Mouse (Mus musculus): ENCODE results near the gene Ces1b.

Ces1b gene

GRCm38 (mm10) chr8:93079887-93080286 lies at the start of gene Ces1b:
Ces1b (minus strand) TSS chr8:93080017.
- DNase-seq (ENCODE audit: low read depth, low spot score) = no peak

GRCm38 (mm10) chr8:93126476-93126875 lies 46.7 kb upstream of the Ces1b start:
- DNase-seq (ENCODE audit: low read depth, low spot score) = no peak

DNA sequence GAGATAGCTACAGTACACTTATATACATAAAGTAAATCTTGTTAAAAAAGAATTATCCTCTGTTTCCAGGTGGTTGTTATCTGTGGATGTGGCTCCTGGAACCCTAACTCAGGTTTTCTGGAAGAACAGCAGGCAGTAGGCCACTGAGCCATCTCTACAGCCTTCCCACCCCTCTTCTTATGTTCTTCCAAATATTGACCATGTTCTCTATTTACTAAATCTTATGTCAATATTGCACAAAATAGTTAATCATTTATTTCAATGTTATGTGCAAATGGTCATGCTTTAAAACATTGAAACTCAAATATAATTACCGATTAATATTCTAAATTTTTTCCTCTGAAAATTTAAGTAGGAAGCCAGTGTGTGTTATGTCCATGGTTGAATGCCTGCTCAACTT lies 42.2 kb upstream of the Ces1b start:
- no peak for DNase-seq (ENCODE audit: low read depth, low spot score)

DNA sequence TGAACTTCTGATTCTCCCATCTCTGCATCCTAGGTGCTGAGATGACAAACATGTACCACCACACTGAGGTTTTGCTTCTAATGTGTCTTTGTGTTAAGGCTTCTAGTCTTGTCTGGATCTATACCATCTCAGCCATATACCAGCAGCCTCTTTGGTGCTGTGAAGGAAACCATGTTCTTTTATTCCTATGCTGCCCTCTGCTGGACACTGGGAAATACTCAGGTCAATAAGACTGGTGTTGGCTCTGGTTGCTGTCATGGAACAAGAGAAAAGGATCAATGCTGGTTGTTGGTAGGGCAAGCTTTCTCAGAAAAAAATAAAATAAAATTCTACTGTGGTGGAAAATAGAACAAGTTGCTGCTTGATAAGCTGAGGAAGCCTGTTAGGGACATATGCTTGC lies 15.6 kb upstream of the Ces1b start:
- no peak for DNase-seq (ENCODE audit: low read depth, low spot score)

- no peak for DNase-seq (ENCODE audit: low read depth, low spot score)
Measured at GRCm38 (mm10) chr8:93091324-93091723, 11.5 kb upstream of the Ces1b start.

DNA sequence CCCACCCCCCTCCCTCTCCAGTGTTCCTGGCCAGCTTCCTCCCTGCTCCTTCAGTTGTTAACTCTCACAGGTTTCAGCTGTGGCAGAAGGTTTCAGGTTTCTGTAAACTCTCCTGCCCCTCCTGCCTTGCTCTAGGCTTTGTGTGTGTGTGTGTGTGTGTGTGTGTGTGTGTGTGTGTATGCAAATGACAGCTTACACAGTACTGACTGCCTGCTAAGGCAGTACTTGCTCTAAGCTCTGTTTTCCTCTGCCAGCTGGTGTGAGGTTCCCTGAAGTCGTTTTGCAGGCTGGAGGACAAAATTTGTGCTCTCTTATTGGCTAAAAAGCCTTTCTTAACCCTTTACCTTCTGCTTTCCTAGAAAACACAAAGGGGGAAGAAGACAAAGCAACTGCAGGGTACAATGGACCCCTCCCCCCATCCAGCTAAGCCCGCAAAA lies 8.9 kb upstream of the Ces1b start:
- no peak for DNase-seq (ENCODE audit: low read depth, low spot score)

- DNase-seq (ENCODE audit: low read depth, low spot score) = no peak
Measured at GRCm38 (mm10) chr8:93088193-93088592, 8.4 kb upstream of the Ces1b start.

DNA sequence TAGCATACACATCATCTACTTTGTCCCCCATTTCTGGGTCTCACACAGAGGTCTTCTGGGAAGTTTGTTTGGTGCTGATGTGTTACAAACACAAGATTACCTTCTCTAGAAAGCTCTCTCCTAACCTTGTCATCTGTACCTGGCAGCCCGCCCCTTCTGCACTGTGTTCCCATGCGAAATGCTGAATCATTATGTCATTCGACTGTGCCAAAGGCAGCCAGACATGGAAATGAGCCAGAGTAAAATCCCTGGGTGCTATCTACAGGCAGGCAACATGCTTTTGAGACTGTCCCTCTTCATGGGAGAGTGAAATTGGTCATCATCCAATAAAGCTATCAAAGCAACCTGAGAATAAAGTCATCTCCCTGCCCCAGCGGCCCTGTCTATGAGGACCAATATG lies 4.6 kb downstream of the Ces1b start:
- DNase-seq (ENCODE audit: low read depth, low spot score) = no peak

GRCm38 (mm10) chr8:93063416-93064117 lies 16.2 kb downstream of the Ces1b start:
- DNase-seq (ENCODE audit: low read depth, low spot score) = no peak

DNA sequence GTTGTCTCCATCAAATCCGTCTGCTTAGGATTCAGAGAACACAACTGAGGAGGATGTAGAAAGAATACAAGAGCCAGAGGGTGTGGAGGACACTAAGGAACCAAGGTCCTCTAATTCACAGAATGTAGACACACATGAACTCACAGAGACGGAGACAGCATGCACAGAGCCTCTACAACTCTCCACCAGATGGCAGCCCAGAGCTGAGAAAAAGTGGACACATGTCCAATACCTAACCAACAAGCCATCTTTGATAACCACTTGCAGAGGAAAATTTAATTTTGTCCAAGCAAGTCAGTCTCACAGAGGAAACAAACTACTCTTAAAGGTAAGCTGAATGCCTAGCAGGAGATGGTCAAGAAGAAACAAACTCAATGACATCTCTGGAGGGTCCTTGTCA lies 20.6 kb downstream of the Ces1b start:
- DNase-seq (ENCODE audit: low read depth, low spot score) = peak; percentile 16

GRCm38 (mm10) chr8:93055238-93055637 lies 24.6 kb downstream of the Ces1b start:
- no peak for DNase-seq (ENCODE audit: low read depth, low spot score)

- peak; percentile 21 for DNase-seq (ENCODE audit: low read depth, low spot score)
Measured at GRCm38 (mm10) chr8:93048510-93049416, 31.1 kb downstream of the Ces1b start.

DNA sequence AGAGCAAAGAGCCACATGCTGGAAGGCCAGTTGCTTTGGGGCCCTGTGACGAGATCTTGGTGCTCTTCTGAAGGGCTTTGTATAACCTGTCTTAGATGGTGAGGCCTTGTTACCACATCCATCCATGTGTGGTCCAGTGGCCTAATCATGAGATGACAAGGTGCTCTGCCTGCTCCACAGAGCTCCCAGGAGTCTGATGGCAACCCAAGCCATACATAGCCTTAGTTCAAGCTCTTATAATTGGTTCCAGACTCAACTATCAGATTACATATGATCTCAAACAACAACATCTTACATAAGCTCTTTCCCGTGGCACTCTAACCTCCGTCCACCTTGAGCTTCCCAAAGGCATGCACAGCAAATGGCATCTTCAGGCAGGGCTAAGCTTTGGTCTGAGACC lies 31.7 kb downstream of the Ces1b start, which contains the start of gene Ces1a:
TSS of gene Ces1a (minus strand) at position 101 of the 400 bp plus-strand sequence.
- DNase-seq (ENCODE audit: low read depth, low spot score) = no peak

DNA sequence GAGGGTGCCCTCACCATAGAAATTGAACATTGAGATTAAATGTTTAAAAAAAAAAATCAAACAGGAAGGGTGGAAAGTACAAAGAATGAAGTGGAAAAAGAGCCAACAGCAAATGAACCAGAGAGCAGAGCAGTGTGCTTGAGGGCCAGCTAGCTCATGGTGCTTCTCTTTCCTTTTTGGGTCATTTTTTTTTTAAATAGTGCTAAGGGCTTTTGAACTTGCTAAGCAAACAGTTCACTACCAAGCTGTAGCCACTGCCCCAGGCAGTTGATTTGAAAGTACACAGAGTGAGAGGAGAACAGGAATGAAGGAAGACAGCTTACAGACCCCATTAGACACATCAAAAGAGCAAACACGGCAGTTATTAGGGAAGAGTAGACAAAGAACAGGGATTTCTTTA lies 36.7 kb downstream of the Ces1b start:
- DNase-seq (ENCODE audit: low read depth, low spot score) = no peak

- peak; percentile 81 for DNase-seq (ENCODE audit: low read depth, low spot score)
Measured at GRCm38 (mm10) chr8:93040776-93041567, 38.8 kb downstream of the Ces1b start.

DNA sequence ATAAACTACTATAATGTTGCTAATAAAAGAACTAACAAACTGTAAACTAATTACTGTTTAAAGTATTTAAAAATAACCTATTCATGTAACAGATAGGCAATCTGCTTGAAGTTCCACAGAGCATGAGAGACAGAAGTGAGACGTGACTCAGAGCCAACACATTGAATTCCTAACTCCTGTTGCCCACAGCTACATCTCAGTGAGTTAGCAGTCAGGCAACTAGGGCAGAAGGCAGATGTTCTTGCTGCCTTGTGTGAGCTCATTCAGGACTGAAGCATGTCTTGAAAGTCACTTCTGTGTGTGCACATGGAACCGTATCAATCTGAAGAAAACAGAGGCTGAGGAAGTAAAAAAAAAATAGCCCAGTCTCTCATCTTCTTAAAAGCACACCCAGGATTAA lies 39.6 kb downstream of the Ces1b start:
- peak; percentile 27 for DNase-seq (ENCODE audit: low read depth, low spot score)

- DNase-seq (ENCODE audit: low read depth, low spot score) = no peak
Measured at GRCm38 (mm10) chr8:93038831-93039230, 41.0 kb downstream of the Ces1b start.

DNA sequence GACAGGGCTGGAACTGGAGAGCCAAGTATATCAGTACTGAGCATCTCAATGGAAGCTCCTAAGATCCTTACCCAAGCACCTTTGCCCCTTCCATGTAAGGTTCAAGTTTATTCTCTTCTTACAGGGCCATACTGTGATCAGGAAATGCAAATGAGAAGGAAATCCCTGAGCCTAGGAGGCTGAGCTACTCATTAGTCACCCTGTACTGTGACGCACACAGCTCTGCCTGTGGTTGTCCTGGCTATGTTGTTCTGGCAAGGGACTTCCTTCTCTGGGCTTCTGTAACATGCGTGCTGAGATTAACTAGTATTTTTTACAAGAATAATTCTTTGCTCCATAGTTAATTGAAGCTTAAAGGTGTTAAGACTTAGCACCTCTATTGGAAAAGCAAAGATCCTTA lies 49.2 kb downstream of the Ces1b start:
- no peak for DNase-seq (ENCODE audit: low read depth, low spot score)

DNA sequence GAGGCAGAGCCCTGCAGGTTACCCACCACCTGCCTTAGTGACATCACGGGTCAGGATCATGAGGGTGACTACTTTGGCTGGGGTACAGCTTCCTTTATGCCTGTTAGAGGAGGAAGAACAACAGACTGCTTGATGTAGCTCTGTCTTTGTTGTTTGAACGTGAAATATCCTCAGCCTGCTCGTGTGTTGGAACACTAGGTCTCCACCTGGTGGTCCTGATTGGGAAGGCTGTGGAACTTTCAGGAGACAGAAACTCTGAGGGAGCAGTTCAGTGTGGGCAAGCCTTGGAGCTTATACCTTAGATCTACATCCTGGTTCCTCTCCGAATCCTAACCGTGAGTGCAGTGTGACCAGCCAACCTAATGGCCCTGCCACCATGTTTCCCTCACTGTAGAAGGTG lies 58.1 kb downstream of the Ces1b start:
- no peak for DNase-seq (ENCODE audit: low read depth, low spot score)

DNA sequence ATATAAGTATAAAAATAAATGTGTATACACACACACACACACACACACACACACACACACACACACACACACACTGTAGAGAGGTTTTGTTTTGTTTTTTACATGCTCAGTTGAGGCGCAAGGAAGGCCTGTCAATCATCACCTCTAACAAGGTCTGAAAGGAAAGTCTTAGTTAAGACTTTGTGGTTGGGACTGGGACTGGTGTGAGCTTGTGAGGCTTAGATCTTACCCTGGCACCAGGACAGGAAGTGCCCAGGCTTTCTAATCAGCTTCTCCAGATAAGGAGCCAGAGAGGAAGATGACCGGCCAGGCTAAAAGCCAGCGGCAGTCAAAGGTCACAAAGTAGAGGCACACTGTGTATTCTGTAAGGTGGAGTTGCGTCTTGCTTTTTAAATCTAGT lies 65.5 kb downstream of the Ces1b start:
- no peak for DNase-seq (ENCODE audit: low read depth, low spot score)

DNA sequence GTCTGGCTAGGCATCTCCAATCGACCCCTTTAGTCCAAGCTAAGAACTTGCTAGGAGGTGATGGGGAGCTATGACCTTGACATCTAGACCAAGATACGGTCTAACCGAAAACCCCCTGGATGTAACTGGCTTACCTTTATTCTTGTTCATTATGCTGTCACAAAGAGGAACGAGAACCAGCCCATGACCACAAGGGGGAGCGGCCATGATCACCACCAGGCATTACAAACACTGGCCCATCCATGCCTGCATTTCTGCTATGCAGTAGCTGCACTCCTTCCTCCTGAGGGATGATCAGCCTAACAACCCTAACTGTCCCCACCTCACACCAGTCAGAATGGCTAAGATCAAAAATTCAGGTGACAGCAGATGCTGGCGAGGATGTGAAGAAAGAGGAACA lies 67.6 kb downstream of the Ces1b start:
- DNase-seq (ENCODE audit: low read depth, low spot score) = no peak

- peak; percentile 44 for DNase-seq (ENCODE audit: low read depth, low spot score)
Measured at GRCm38 (mm10) chr8:93011439-93011838, 68.4 kb downstream of the Ces1b start.

All from skeletal muscle tissue, adult 2 months (tissue).